Mouse (Mus musculus) liver, embryonic 14.5 days (tissue): ENCODE results near the gene Cyp2d11. TPM values are rescaled to one million over a fixed set of nuclear protein-coding genes. Genes with fewer than 3 reads are reported as not detected.
"Not testable (repeated sequence)": the region's sequence is repeated elsewhere in the genome, so short reads cannot be mapped to it uniquely, and the experiment has no call there.

Experiments used
- ATAC-seq: fragments of 200-750 bp; cut with Nextera tagmentation; 2 replicates; pipeline ENCODE4 v1.8.0; 2017; ENCODE audit warnings: moderate number of reproducible peaks, mild to moderate bottlenecking, moderate library complexity; ENCODE audit not compliant: insufficient read depth
- DNase-seq, 3 experiments: peaks; one replicate each; pipeline ENCODE4 v3.0.0-alpha.2; 2012 to 2013; ENCODE audit warnings: low read depth in 3 of 3, low spot score in 3 of 3
- H3K27ac ChIP-seq: fragments of 300-500 bp; sonication (generic); 2 replicates; pipeline ENCODE4 v1.5.1; 2014; ENCODE audit warnings: moderate library complexity, mild to moderate bottlenecking, control low read depth, inconsistent platforms
- H3K27me3 ChIP-seq: fragments of 300-500 bp; sonication (generic); 2 replicates; pipeline ENCODE4 v1.6.1; 2014; ENCODE audit warnings: mild to moderate bottlenecking, low read length, moderate library complexity; ENCODE audit not compliant: control insufficient read depth, insufficient read depth
- H3K36me3 ChIP-seq: fragments of 300-500 bp; sonication (generic); replicated peaks from 2 replicates; pipeline ENCODE4 v1.6.1; 2014; ENCODE audit warnings: low read depth; ENCODE audit not compliant: control insufficient read depth, insufficient read depth
- H3K4me1 ChIP-seq, 2 experiments: fragments of 200-500 bp in 1 of 2; fragments of 300-500 bp in 1 of 2; sonication (generic) in 1 of 2; replicated peaks; 2 replicates each; pipeline ENCODE4 v1.6.1; 2012 to 2014; ENCODE audit warnings: antibody characterized with exemption in 1 of 2, inconsistent platforms in 1 of 2, low read length in 1 of 2; ENCODE audit not compliant: control insufficient read depth in 2 of 2, insufficient read depth in 2 of 2
- H3K4me2 ChIP-seq: fragments of 300-500 bp; sonication (generic); 2 replicates; pipeline ENCODE4 v1.6.1; 2014; ENCODE audit warnings: low read depth, mild to moderate bottlenecking, control low read depth, moderate library complexity
- H3K4me3 ChIP-seq, 2 experiments: fragments of 200-500 bp in 1 of 2; fragments of 300-500 bp in 1 of 2; sonication (generic) in 1 of 2; 2 replicates each; pipeline ENCODE4 v1.5.1; 2012 to 2014; ENCODE audit warnings: low read depth in 2 of 2, low read length in 2 of 2, mild to moderate bottlenecking in 2 of 2, control low read depth in 1 of 2, inconsistent platforms in 1 of 2, moderate library complexity in 1 of 2; ENCODE audit not compliant: insufficient read depth in 1 of 2
- H3K9ac ChIP-seq: fragments of 300-500 bp; sonication (generic); replicated peaks from 2 replicates; pipeline ENCODE4 v1.6.1; 2014; ENCODE audit warnings: mild to moderate bottlenecking, control low read depth, moderate library complexity
- H3K9me3 ChIP-seq: fragments of 300-500 bp; sonication (generic); 2 replicates; pipeline ENCODE4 v1.6.1; 2016; ENCODE audit warnings: low read length, mixed read lengths; ENCODE audit not compliant: control insufficient read depth
- CTCF ChIP-seq: IDR thresholded peaks from 2 replicates; pipeline ENCODE4 v1.5.1; 2016; ENCODE audit warnings: antibody characterized with exemption, low read depth, control low read depth
- EP300 ChIP-seq: IDR thresholded peaks from 2 replicates; pipeline ENCODE4 v1.6.1; 2016; ENCODE audit warnings: antibody characterized with exemption, low read depth
- WGBS: fragments of 180-500 bp; shearing (Covaris S2); extraction: QIAGEN DNeasy Blood & Tissue Kit; methylation state at CpG from one replicate; pipeline ENCODE4 v1.1.7; 2014; ENCODE audit not compliant: insufficient replicate concordance; 5-methylcytosine and 5-hydroxymethylcytosine counted together
- polyA plus RNA-seq, 2 experiments: library from polyadenylated mRNA; depleted of rRNA in 1 of 2; stranded (reverse) in 1 of 2; unstranded in 1 of 2; fragments of >200 nt; fragmentation: Nextera tagmentation in 1 of 2; extraction: Ambion mirVana in 1 of 2; gene quantifications; 2 replicates each; pipeline versions ENCODE4 v1.2.1 to v1.2.3; 2012 to 2014

The Cyp2d11 gene
- polyA plus RNA-seq, 2 experiments: 0.09 TPM; not detected in 1

GRCm38 (mm10) chr15:82402741-82403140, 8.9 kb upstream of the Cyp2d11 start:
- Histone ChIP-seq H3K4me3 (no peak overlapping the region), H3K4me1 (no peaks in the 10 kb centered on the region; a peak in 1 of 4 replicates), H3K4me2 (no peak overlapping the region), H3K9ac (no peak overlapping the region), H3K27me3 (no peaks in the 10 kb centered on the region), H3K36me3 (no peaks in the 10 kb centered on the region), H3K27ac (no peak overlapping the region), H3K9me3 (no peaks in the 10 kb centered on the region)
- TF ChIP-seq CTCF (no peak), EP300 (no peak)
- no peak for DNase-seq
- 70% methylated on average over 6 of the region's 6 CpGs for WGBS
- ATAC-seq: no peak

GRCm38 (mm10) chr15:82402106-82402505, 8.3 kb upstream of the Cyp2d11 start:
- no peaks in the 10 kb centered on the region for H3K36me3 ChIP-seq
- H3K9me3 ChIP-seq: no peaks in the 10 kb centered on the region
- H3K27ac ChIP-seq: no peak overlapping the region
- no peak overlapping the region for H3K4me2 ChIP-seq
- no peak for TF ChIP-seq CTCF
- TF ChIP-seq EP300: no peak
- H3K4me3 ChIP-seq: no peak overlapping the region
- H3K27me3 ChIP-seq: no peaks in the 10 kb centered on the region
- ATAC-seq (no peak), DNase-seq (no peak)
- no peak overlapping the region for H3K9ac ChIP-seq
- H3K4me1 ChIP-seq: no peaks in the 10 kb centered on the region; a peak in 1 of 4 replicates

GRCm38 (mm10) chr15:82401516-82401915, 7.7 kb upstream of the Cyp2d11 start:
- 50% methylated on average over 2 of the region's 2 CpGs for WGBS
- no peak overlapping the region for H3K4me3 ChIP-seq
- H3K4me2 ChIP-seq: no peak overlapping the region
- no peaks in the 10 kb centered on the region for H3K27me3 ChIP-seq
- H3K9ac ChIP-seq: no peak overlapping the region
- no peak overlapping the region for H3K27ac ChIP-seq
- TF ChIP-seq EP300 (no peak), CTCF (no peak)
- H3K4me1 ChIP-seq: no peaks in the 10 kb centered on the region; a peak in 1 of 4 replicates
- no peak for DNase-seq
- H3K9me3 ChIP-seq: no peaks in the 10 kb centered on the region
- H3K36me3 ChIP-seq: no peaks in the 10 kb centered on the region
- ATAC-seq: no peak

GRCm38 (mm10) chr15:82395955-82396354, 2.1 kb upstream of the Cyp2d11 start:
- WGBS: 65% methylated on average over 3 of the region's 3 CpGs
- H3K9me3 ChIP-seq, H3K4me3 ChIP-seq, H3K27ac ChIP-seq, H3K27me3 ChIP-seq, H3K4me1 ChIP-seq, H3K9ac ChIP-seq, H3K36me3 ChIP-seq, H3K4me2 ChIP-seq, DNase-seq, ATAC-seq: not testable (repeated sequence)

- not testable (repeated sequence) for H3K9ac ChIP-seq, ATAC-seq, H3K27ac ChIP-seq, DNase-seq, H3K4me1 ChIP-seq, H3K27me3 ChIP-seq, H3K9me3 ChIP-seq, H3K4me3 ChIP-seq, H3K4me2 ChIP-seq, H3K36me3 ChIP-seq
- 68% methylated on average over 10 of the region's 10 CpGs for WGBS
Measured at GRCm38 (mm10) chr15:82389916-82390315, 3.9 kb downstream of the Cyp2d11 start.

GRCm38 (mm10) chr15:82385729-82386128, 8.1 kb downstream of the Cyp2d11 start:
- no peaks in the 10 kb centered on the region for H3K27me3 ChIP-seq
- no peak for TF ChIP-seq EP300
- H3K9ac ChIP-seq: no peak overlapping the region
- no peaks in the 10 kb centered on the region for H3K36me3 ChIP-seq
- H3K4me3 ChIP-seq: no peak overlapping the region
- H3K9me3 ChIP-seq: no peaks in the 10 kb centered on the region
- ATAC-seq (no peak), DNase-seq (no peak)
- 53% methylated on average over 2 of the region's 2 CpGs for WGBS
- no peak overlapping the region for H3K4me2 ChIP-seq
- H3K4me1 ChIP-seq: peaks cover 0 to 1% of the 10 kb centered on the region in 2 experiments; a peak in 1 of 4 replicates
- no peak overlapping the region for H3K27ac ChIP-seq
